Mouse (Mus musculus): ENCODE measurements around the gene Pigx. TPM values are rescaled to one million over a fixed set of nuclear protein-coding genes. Genes with fewer than 3 reads are reported as not detected.

Pigx gene
- polyA plus RNA-seq (2015; fragmentation: Nextera tagmentation; extraction: Ambion mirVana) = 33.7 and 36.0 TPM in 2 replicates

DNA sequence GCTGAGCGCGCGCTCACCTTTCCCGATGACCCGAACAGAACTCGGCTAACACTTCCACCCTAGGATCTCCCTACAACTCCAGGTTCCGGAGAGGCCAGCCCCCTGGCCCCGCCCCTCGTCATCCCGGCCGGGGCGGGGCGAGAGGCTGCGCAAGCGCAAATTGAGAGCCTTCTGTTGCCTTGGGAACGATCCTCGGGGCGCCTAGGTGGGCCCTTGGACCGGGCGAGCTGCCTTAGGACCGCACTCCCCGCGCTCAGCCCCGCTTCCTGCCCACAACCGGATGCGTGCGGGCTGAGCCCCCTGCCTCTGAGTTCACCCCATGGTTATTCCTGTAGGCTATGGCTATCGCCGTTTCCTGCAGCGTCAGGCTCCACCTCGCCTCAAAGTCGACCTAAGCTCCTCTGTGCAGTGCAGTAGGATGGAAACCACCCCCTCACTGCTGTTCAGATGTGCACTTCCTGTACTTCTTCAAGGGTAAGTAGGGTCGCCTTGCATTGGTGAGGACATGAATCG, at the start of gene Pigx, which contains the start of gene Cep19:
Pigx (minus strand) TSS at position 103 of the 513 bp plus-strand sequence.
Cep19 (plus strand) TSS at position 163 of the 513 bp plus-strand sequence.
- under 1% methylated on average over 34 of the region's 34 CpGs for WGBS (ENCODE audit: insufficient replicate concordance)
- peaks cover 16% of the 10 kb centered on the region for H3K4me1 ChIP-seq (ENCODE audit: control insufficient read depth, low read depth, low read length)
- ATAC-seq (ENCODE audit: low read depth) = peak; percentile 96
- H3K9ac ChIP-seq (ENCODE audit: low read depth, low read length) = peak within 1 kb of the TSS; percentile 92
- H3K9me3 ChIP-seq (replicated peaks; ENCODE audit: control insufficient read depth, low read length) = no peaks in the 10 kb centered on the region
- peak within 1 kb of the TSS; percentile 88 for H3K27ac ChIP-seq (ENCODE audit: low read length)
- H3K4me3 ChIP-seq (ENCODE audit: low read depth, low read length) = peak within 1 kb of the TSS; percentile 94
- H3K27me3 ChIP-seq (ENCODE audit: control insufficient read depth, insufficient read depth, low read depth, low read length) = no peaks in the 10 kb centered on the region
- 0 out of 2 replicates have a peak, but pooled peaks cover under 1% of the 10 kb centered on the region for H3K36me3 ChIP-seq (ENCODE audit: control insufficient read depth, insufficient read depth)
- peak within 1 kb of the TSS; percentile 98 for H3K4me2 ChIP-seq (ENCODE audit: low read depth, low read length)

DNA sequence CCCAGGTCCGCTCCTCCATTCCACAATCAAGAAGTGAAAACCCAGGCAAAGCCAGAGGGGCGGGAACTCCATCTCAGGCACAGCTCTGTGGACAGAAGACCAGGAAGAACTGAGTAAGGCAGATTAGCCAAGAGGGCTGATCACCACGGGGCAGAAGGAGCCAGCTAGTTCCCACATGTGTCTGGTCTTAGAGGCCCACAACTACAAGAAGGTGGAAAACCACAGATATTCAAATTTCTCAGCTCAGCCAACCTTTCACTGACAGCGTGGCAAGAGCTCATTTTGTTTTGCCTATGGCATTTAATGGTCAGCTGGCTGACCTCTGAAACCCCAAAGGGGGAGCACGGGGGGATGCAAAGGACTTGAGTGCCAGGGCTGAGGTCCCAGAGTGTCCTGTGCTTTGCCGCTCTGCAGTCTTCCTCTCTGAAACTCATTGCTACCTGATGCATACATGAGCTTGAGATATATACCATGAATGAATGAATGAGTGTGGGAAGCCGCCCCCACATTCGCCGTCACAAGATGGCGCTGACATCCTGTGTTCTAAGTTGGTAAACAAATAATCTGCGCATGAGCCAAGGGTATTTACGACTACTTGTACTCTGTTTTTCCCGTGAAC, 48.2 kb upstream of the Pigx start:
- H3K9ac ChIP-seq (ENCODE audit: low read depth, low read length) = no peak overlapping the region
- peaks cover 5% of the 10 kb centered on the region; the same call in 1 of the 2 replicates for H3K9me3 ChIP-seq (replicated peaks; ENCODE audit: control insufficient read depth, low read length)
- no peak overlapping the region for H3K4me2 ChIP-seq (ENCODE audit: low read depth, low read length)
- 64% methylated on average over 10 of the region's 13 CpGs for WGBS (ENCODE audit: insufficient replicate concordance)
- no peaks in the 10 kb centered on the region for H3K4me1 ChIP-seq (ENCODE audit: control insufficient read depth, low read depth, low read length)
- H3K36me3 ChIP-seq (ENCODE audit: control insufficient read depth, insufficient read depth) = peaks cover 43% of the 10 kb centered on the region
- H3K4me3 ChIP-seq (ENCODE audit: low read depth, low read length) = no peak overlapping the region
- H3K27me3 ChIP-seq (ENCODE audit: control insufficient read depth, insufficient read depth, low read depth, low read length) = no peaks in the 10 kb centered on the region
- no peak overlapping the region for H3K27ac ChIP-seq (ENCODE audit: low read length)
- ATAC-seq (ENCODE audit: low read depth) = no peak

DNA sequence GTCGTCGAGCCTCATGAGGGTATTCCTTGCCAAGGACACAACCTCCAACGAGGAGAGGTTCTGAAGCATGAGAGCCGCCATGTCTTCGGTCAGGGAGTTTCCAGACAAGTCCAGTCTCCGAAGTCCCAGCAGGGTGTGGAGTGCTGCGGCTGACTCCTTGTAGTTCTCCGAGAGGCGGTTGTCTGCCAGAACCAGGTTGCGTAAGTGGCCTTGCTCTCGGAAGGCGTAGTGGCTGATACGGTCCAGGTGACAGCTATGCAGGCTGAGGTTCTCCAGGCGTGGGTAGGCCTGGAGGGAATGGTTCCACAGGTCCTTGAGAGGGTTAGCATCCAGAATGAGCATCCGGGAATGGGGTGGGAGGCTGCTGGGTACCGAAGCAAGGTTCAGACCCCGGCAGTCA, 45.1 kb upstream of the Pigx start:
- no peak overlapping the region for H3K27ac ChIP-seq (ENCODE audit: low read length)
- no peak overlapping the region for H3K4me3 ChIP-seq (ENCODE audit: low read depth, low read length)
- H3K4me1 ChIP-seq (ENCODE audit: control insufficient read depth, low read depth, low read length) = no peaks in the 10 kb centered on the region
- no peaks in the 10 kb centered on the region for H3K27me3 ChIP-seq (ENCODE audit: control insufficient read depth, insufficient read depth, low read depth, low read length)
- peaks cover 5% of the 10 kb centered on the region; the same call in 1 of the 2 replicates for H3K9me3 ChIP-seq (replicated peaks; ENCODE audit: control insufficient read depth, low read length)
- 83% methylated on average over 17 of the region's 17 CpGs for WGBS (ENCODE audit: insufficient replicate concordance)
- ATAC-seq (ENCODE audit: low read depth) = no peak
- H3K4me2 ChIP-seq (ENCODE audit: low read depth, low read length) = no peak overlapping the region
- no peak overlapping the region for H3K9ac ChIP-seq (ENCODE audit: low read depth, low read length)
- H3K36me3 ChIP-seq (ENCODE audit: control insufficient read depth, insufficient read depth) = peaks cover 43% of the 10 kb centered on the region

DNA sequence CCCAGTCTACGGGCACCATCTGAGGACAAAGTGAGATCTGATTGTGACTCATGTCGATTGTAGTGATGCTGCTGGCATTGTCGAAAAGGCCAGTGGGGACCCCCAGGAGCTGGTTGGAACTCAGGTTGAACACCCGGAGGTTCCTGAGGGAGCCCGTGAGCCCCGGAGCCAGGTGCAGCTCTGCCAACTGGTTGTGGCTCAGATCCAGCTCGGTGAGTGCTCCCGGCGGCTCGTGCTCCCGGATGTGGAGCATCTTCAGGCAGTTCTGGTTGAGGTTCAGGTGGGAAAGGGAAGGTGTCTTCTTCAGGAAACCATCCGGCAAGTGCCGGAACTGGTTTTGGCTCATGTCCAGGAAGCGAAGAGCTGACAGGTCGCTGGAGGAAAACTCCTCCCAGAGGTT, 44.2 kb upstream of the Pigx start:
- no peaks in the 10 kb centered on the region for H3K4me1 ChIP-seq (ENCODE audit: control insufficient read depth, low read depth, low read length)
- H3K27me3 ChIP-seq (ENCODE audit: control insufficient read depth, insufficient read depth, low read depth, low read length) = no peaks in the 10 kb centered on the region
- no peak overlapping the region for H3K4me3 ChIP-seq (ENCODE audit: low read depth, low read length)
- peaks cover 5% of the 10 kb centered on the region; the same call in 1 of the 2 replicates for H3K9me3 ChIP-seq (replicated peaks; ENCODE audit: control insufficient read depth, low read length)
- H3K9ac ChIP-seq (ENCODE audit: low read depth, low read length) = no peak overlapping the region
- H3K27ac ChIP-seq (ENCODE audit: low read length) = no peak overlapping the region
- no peak for ATAC-seq (ENCODE audit: low read depth)
- H3K4me2 ChIP-seq (ENCODE audit: low read depth, low read length) = no peak overlapping the region
- H3K36me3 ChIP-seq (ENCODE audit: control insufficient read depth, insufficient read depth) = peaks cover 43% of the 10 kb centered on the region
- WGBS (ENCODE audit: insufficient replicate concordance) = 81% methylated on average over 15 of the region's 15 CpGs

DNA sequence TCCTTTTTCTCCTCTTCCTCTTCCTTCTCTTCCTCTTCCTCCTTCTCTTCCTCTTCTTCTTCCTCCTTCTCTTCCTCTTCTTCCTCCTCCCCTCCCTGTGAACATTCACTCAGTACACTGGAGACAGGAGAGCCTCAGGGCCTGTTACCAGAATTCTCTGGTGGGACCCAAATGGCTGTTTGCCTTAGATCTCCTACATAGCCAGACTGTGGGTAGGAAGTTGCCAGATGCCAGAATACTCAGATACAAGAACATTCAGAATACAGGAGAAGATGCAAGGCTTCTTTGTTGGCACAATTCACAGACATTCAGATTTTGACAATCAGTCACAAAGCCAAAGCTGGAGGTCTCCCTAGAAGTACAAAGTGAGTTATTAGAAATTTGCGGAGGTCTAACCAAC, 39.4 kb upstream of the Pigx start:
- WGBS (ENCODE audit: insufficient replicate concordance) = 81% methylated on average over 1 of the region's 1 CpGs
- peaks cover 3% of the 10 kb centered on the region; the same call in 1 of the 2 replicates for H3K9me3 ChIP-seq (replicated peaks; ENCODE audit: control insufficient read depth, low read length)
- H3K9ac ChIP-seq (ENCODE audit: low read depth, low read length) = no peak overlapping the region
- no peaks in the 10 kb centered on the region for H3K27me3 ChIP-seq (ENCODE audit: control insufficient read depth, insufficient read depth, low read depth, low read length)
- no peak overlapping the region for H3K27ac ChIP-seq (ENCODE audit: low read length)
- H3K36me3 ChIP-seq (ENCODE audit: control insufficient read depth, insufficient read depth) = peaks cover 12% of the 10 kb centered on the region
- no peak for ATAC-seq (ENCODE audit: low read depth)
- no peak overlapping the region for H3K4me3 ChIP-seq (ENCODE audit: low read depth, low read length)
- no peak overlapping the region for H3K4me2 ChIP-seq (ENCODE audit: low read depth, low read length)
- H3K4me1 ChIP-seq (ENCODE audit: control insufficient read depth, low read depth, low read length) = no peaks in the 10 kb centered on the region

DNA sequence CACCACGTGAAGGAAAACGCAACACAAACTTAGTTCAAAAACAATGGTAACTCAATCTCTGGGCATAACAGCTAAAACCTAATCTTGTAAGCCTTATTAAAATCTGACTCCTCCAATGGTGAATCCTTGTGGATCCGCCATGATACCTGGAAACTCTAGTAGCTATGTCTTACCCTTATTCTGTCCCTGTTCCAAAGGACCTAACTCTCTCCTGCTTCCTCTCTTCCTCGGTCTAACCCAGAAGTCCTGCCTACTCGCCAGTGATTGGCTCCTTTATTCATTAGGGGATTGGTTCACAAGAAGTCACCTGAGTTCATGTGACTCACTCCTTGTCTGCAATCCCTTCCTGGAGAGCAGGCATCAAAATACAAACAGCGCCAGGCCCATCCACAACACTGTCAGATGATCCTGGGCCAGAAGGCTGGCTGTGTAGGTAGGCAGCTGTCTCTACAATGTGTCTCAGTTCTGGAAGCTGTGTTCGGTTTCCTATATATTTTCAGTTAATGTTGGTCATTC, 36.4 kb upstream of the Pigx start:
- Histone ChIP-seq H3K27me3 (ENCODE audit: control insufficient read depth, insufficient read depth, low read depth, low read length) (no peaks in the 10 kb centered on the region), H3K27ac (ENCODE audit: low read length) (no peak overlapping the region), H3K4me1 (ENCODE audit: control insufficient read depth, low read depth, low read length) (no peaks in the 10 kb centered on the region; the same call in 1 of the 2 replicates), H3K4me2 (ENCODE audit: low read depth, low read length) (no peak overlapping the region), H3K9me3 (replicated peaks; ENCODE audit: control insufficient read depth, low read length) (no peaks in the 10 kb centered on the region), H3K9ac (ENCODE audit: low read depth, low read length) (no peak overlapping the region), H3K4me3 (ENCODE audit: low read depth, low read length) (no peak overlapping the region), H3K36me3 (ENCODE audit: control insufficient read depth, insufficient read depth) (no peaks in the 10 kb centered on the region)
- WGBS (ENCODE audit: insufficient replicate concordance) = 67% methylated on average over 7 of the region's 7 CpGs
- ATAC-seq (ENCODE audit: low read depth) = no peak

DNA sequence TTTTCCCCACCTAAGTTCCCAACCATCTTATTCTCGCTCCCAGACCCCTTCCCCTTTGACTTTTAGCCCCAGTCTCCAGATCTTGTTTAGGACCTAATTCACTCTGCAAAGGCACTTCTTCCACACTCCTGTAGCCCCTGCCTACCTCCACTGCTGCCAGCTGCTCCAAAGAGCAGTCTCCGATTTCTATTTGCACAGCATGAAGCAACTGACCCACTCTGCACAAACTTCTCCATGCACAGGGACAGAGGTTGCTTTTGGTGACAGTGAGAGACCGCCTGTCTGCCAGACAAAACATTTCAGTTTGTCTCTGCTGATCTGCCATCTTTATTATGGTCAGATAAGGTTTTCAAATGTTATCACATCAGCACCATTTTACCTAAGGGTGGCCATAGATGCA, 33.6 kb upstream of the Pigx start:
- H3K4me2 ChIP-seq (ENCODE audit: low read depth, low read length) = no peak overlapping the region
- H3K9me3 ChIP-seq (replicated peaks; ENCODE audit: control insufficient read depth, low read length) = no peaks in the 10 kb centered on the region
- H3K4me3 ChIP-seq (ENCODE audit: low read depth, low read length) = no peak overlapping the region
- H3K9ac ChIP-seq (ENCODE audit: low read depth, low read length) = no peak overlapping the region
- H3K4me1 ChIP-seq (ENCODE audit: control insufficient read depth, low read depth, low read length) = peaks cover 2% of the 10 kb centered on the region; the same call in 1 of the 2 replicates
- no peaks in the 10 kb centered on the region for H3K36me3 ChIP-seq (ENCODE audit: control insufficient read depth, insufficient read depth)
- peak; percentile 74 for ATAC-seq (ENCODE audit: low read depth)
- 56% methylated on average over 3 of the region's 3 CpGs for WGBS (ENCODE audit: insufficient replicate concordance)
- H3K27me3 ChIP-seq (ENCODE audit: control insufficient read depth, insufficient read depth, low read depth, low read length) = no peaks in the 10 kb centered on the region
- no peak overlapping the region for H3K27ac ChIP-seq (ENCODE audit: low read length)

DNA sequence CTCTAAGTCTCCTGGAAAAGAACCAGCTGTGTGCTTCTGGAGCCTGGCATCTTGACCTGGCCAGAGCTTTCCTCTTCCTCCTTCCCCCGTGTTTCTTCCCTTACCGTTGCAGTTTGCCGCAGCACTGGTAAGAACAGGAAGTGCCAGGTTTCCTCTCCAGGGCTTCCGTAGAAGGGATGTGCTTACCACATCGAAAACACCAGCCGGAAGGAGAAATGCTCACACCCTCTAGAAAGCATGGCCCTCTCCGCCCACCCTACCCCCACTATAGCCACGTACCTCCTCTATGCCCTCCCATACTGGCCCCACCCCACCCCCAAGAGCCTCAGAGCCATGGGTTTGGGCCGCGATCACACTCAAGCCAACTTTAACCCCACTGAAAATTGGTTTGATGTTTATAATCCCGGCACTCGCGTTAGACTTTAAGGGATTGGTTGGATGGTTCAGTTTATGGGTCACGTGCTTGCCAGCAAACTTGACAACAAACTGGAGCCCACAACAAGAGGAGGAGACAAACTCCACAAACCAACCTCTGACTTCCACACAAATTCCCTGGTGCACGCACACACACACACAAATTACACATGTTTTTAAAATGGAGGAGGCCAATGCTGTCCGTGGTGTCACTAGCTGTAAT, 30.8 kb upstream of the Pigx start:
- H3K4me3 ChIP-seq (ENCODE audit: low read depth, low read length) = peak overlapping the region; percentile 52
- H3K9ac ChIP-seq (ENCODE audit: low read depth, low read length) = peak overlapping the region; percentile 43
- 17% methylated on average over 16 of the region's 16 CpGs for WGBS (ENCODE audit: insufficient replicate concordance)
- H3K36me3 ChIP-seq (ENCODE audit: control insufficient read depth, insufficient read depth) = no peaks in the 10 kb centered on the region
- H3K27ac ChIP-seq (ENCODE audit: low read length) = peak overlapping the region; percentile 43
- H3K9me3 ChIP-seq (replicated peaks; ENCODE audit: control insufficient read depth, low read length) = no peaks in the 10 kb centered on the region
- H3K4me2 ChIP-seq (ENCODE audit: low read depth, low read length) = peak overlapping the region; percentile 61
- ATAC-seq (ENCODE audit: low read depth) = peak; percentile 82
- peaks cover 2% of the 10 kb centered on the region; the same call in 1 of the 2 replicates for H3K4me1 ChIP-seq (ENCODE audit: control insufficient read depth, low read depth, low read length)
- H3K27me3 ChIP-seq (ENCODE audit: control insufficient read depth, insufficient read depth, low read depth, low read length) = no peaks in the 10 kb centered on the region
